Mouse (Mus musculus): ENCODE results near the gene 0610040J01Rik. TPM values are rescaled to one million over a fixed set of nuclear protein-coding genes. Genes with fewer than 3 reads are reported as not detected.

0610040J01Rik gene
- not detected for polyA plus RNA-seq (2017; shearing (Covaris generic))

DNA sequence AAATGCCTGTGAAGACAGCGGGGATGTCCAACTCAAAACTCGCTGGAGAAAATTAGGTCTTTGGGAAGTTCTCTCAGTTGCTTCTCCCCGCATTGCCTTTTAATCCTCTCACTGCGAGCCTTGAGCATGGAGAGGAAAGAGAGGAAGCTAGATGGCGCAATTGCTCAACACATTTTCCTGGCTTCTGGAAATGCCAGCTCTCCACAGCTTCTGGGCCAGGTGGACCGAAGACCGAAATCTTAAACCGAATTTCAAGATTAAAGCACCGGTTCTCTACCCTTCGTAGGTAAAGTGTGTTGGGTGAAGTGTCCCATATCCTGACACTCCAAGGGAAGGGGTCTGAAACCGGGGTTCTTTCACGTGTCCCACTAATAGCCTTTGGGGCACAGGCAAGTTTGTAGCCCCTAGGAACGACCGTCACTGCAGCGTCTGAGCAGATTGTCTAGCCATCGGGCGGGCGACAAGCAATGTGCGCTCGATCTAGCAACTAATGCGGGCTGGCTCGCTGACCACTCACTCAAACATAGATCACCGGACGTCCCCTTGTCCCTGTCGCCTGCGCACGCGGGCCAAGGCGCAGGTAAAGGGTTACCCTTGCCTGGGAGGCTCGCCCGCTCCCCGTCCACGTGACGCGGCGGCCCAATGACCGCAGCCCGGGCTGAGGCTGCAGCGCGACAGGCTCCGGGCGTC, at the start of gene 0610040J01Rik:
Gene 0610040J01Rik, plus strand, starts transcription at position 545 of the 690 bp plus-strand sequence.

Other genes starting within 250 kb of the 0610040J01Rik start
- not detected for gene Nwd2, start 163.3 kb upstream of the 0610040J01Rik start, polyA plus RNA-seq (2017; shearing (Covaris generic))
- gene Rell1, start 156.5 kb downstream of the 0610040J01Rik start, polyA plus RNA-seq (2017; shearing (Covaris generic)) = 15.5 TPM